Mouse (Mus musculus): ENCODE results near the gene Nes. TPM values are rescaled to one million over a fixed set of nuclear protein-coding genes. Genes with fewer than 3 reads are reported as not detected.
A peak's percentile ranks its signal among the peaks of the same experiment; 100 is the strongest.

Nes gene
- polyA plus RNA-seq, 1 experiment from 2014 or later, result 14.8 TPM

GRCm38 (mm10) chr3:87952440-87952839 lies 18.4 kb upstream of the Nes start:
- no peaks in the 10 kb centered on the region for H3K9me3 ChIP-seq (replicated peaks)
- WGBS, result 3% methylated on average over 5 of the region's 5 CpGs
- no peak overlapping the region for H3K27ac ChIP-seq
- H3K4me2 ChIP-seq, result peak overlapping the region; percentile 67
- H3K36me3 ChIP-seq, result no peaks in the 10 kb centered on the region
- H3K4me1 ChIP-seq (replicated peaks), result peaks cover 35% of the 10 kb centered on the region
- H3K4me3 ChIP-seq, result peak overlapping the region; percentile 45
- H3K27me3 ChIP-seq, result peaks cover 56% of the 10 kb centered on the region
- peak; percentile 71 for ATAC-seq (replicated peaks; ENCODE audit: insufficient number of reproducible peaks, insufficient read depth, low FRiP score, low read depth)
- peak overlapping the region; percentile 41 for H3K9ac ChIP-seq

GRCm38 (mm10) chr3:87958056-87958455 lies 12.8 kb upstream of the Nes start:
- no peaks in the 10 kb centered on the region for H3K9me3 ChIP-seq (replicated peaks)
- no peak overlapping the region for H3K4me2 ChIP-seq
- 26% methylated on average over 1 of the region's 1 CpGs for WGBS
- H3K9ac ChIP-seq, result no peak overlapping the region
- no peak overlapping the region for H3K4me3 ChIP-seq
- no peak overlapping the region for H3K27ac ChIP-seq
- H3K27me3 ChIP-seq, result peaks cover 8% of the 10 kb centered on the region; the same call in 1 of the 2 replicates
- no peak for ATAC-seq (replicated peaks; ENCODE audit: insufficient number of reproducible peaks, insufficient read depth, low FRiP score, low read depth)
- H3K36me3 ChIP-seq, result no peaks in the 10 kb centered on the region
- H3K4me1 ChIP-seq (replicated peaks), result peaks cover 23% of the 10 kb centered on the region

GRCm38 (mm10) chr3:87958476-87958875 lies 12.4 kb upstream of the Nes start:
- Histone ChIP-seq H3K4me3 (no peak overlapping the region), H3K9me3 (replicated peaks) (no peaks in the 10 kb centered on the region), H3K9ac (no peak overlapping the region), H3K4me1 (replicated peaks) (peaks cover 23% of the 10 kb centered on the region), H3K4me2 (no peak overlapping the region), H3K27me3 (peaks cover 5% of the 10 kb centered on the region; the same call in 1 of the 2 replicates), H3K36me3 (no peaks in the 10 kb centered on the region), H3K27ac (no peak overlapping the region)
- ATAC-seq (replicated peaks; ENCODE audit: insufficient number of reproducible peaks, insufficient read depth, low FRiP score, low read depth), result no peak
- WGBS, result 26% methylated on average over 4 of the region's 4 CpGs

- 75% methylated on average over 1 of the region's 1 CpGs for WGBS
- H3K9me3 ChIP-seq (replicated peaks), result no peaks in the 10 kb centered on the region
- H3K27me3 ChIP-seq, result peaks cover 5% of the 10 kb centered on the region; the same call in 1 of the 2 replicates
- no peak overlapping the region for H3K4me2 ChIP-seq
- H3K4me1 ChIP-seq (replicated peaks), result peaks cover 23% of the 10 kb centered on the region
- no peak for ATAC-seq (replicated peaks; ENCODE audit: insufficient number of reproducible peaks, insufficient read depth, low FRiP score, low read depth)
- H3K9ac ChIP-seq, result no peak overlapping the region
- H3K4me3 ChIP-seq, result no peak overlapping the region
- no peak overlapping the region for H3K27ac ChIP-seq
- no peaks in the 10 kb centered on the region for H3K36me3 ChIP-seq
Observed at GRCm38 (mm10) chr3:87958967-87959366, 11.9 kb upstream of the Nes start.

- Histone ChIP-seq H3K4me2 (no peak overlapping the region), H3K9me3 (replicated peaks) (no peaks in the 10 kb centered on the region), H3K4me1 (replicated peaks) (peaks cover 23% of the 10 kb centered on the region), H3K36me3 (no peaks in the 10 kb centered on the region), H3K9ac (no peak overlapping the region), H3K27me3 (peaks cover 5% of the 10 kb centered on the region; the same call in 1 of the 2 replicates), H3K4me3 (no peak overlapping the region), H3K27ac (no peak overlapping the region)
- ATAC-seq (replicated peaks; ENCODE audit: insufficient number of reproducible peaks, insufficient read depth, low FRiP score, low read depth), result no peak
- 66% methylated on average over 7 of the region's 7 CpGs for WGBS
Observed at GRCm38 (mm10) chr3:87959371-87959770, 11.5 kb upstream of the Nes start.

GRCm38 (mm10) chr3:87960191-87960585 lies 10.7 kb upstream of the Nes start:
- Histone ChIP-seq H3K27ac (peak overlapping the region; percentile 82), H3K4me3 (peak overlapping the region; percentile 49), H3K36me3 (no peaks in the 10 kb centered on the region), H3K4me2 (peak overlapping the region; percentile 82), H3K27me3 (peaks cover 8% of the 10 kb centered on the region; the same call in 1 of the 2 replicates), H3K4me1 (replicated peaks) (peaks cover 23% of the 10 kb centered on the region), H3K9me3 (replicated peaks) (no peaks in the 10 kb centered on the region), H3K9ac (peak overlapping the region; percentile 54)
- WGBS, result 12% methylated on average over 10 of the region's 10 CpGs
- no peak for ATAC-seq (replicated peaks; ENCODE audit: insufficient number of reproducible peaks, insufficient read depth, low FRiP score, low read depth)

GRCm38 (mm10) chr3:87960586-87961191 lies 10.2 kb upstream of the Nes start:
- H3K27ac ChIP-seq, result peak overlapping the region; percentile 82
- ATAC-seq (replicated peaks; ENCODE audit: insufficient number of reproducible peaks, insufficient read depth, low FRiP score, low read depth), result peak; percentile 97
- no peaks in the 10 kb centered on the region for H3K36me3 ChIP-seq
- H3K4me3 ChIP-seq, result peak overlapping the region; percentile 49
- H3K4me2 ChIP-seq, result peak overlapping the region; percentile 82
- no peaks in the 10 kb centered on the region for H3K9me3 ChIP-seq (replicated peaks)
- H3K4me1 ChIP-seq (replicated peaks), result peaks cover 23% of the 10 kb centered on the region
- peaks cover 8% of the 10 kb centered on the region; the same call in 1 of the 2 replicates for H3K27me3 ChIP-seq
- peak overlapping the region; percentile 54 for H3K9ac ChIP-seq
- WGBS, result 1% methylated on average over 27 of the region's 27 CpGs

GRCm38 (mm10) chr3:87970184-87970938 lies 517 bp upstream of the Nes start:
- no peak for ATAC-seq (replicated peaks; ENCODE audit: insufficient number of reproducible peaks, insufficient read depth, low FRiP score, low read depth)
- H3K36me3 ChIP-seq, result no peaks in the 10 kb centered on the region
- under 1% methylated on average over 21 of the region's 21 CpGs for WGBS

GRCm38 (mm10) chr3:87971489-87972202 lies 768 bp downstream of the Nes start:
- peak overlapping the region; percentile 63 for H3K9ac ChIP-seq
- H3K4me2 ChIP-seq, result peak overlapping the region; percentile 89
- peak overlapping the region; percentile 60 for H3K4me3 ChIP-seq
- under 1% methylated on average over 50 of the region's 60 CpGs for WGBS
- H3K9me3 ChIP-seq (replicated peaks), result no peaks in the 10 kb centered on the region
- peak overlapping the region; percentile 57 for H3K27ac ChIP-seq
- 0 out of 2 replicates have a peak, but pooled peaks have one; percentile 12 for ATAC-seq (replicated peaks; ENCODE audit: insufficient number of reproducible peaks, insufficient read depth, low FRiP score, low read depth)
- H3K27me3 ChIP-seq, result peaks cover 18% of the 10 kb centered on the region
- H3K4me1 ChIP-seq (replicated peaks), result peaks cover 44% of the 10 kb centered on the region
- H3K36me3 ChIP-seq, result 0 out of 2 replicates have a peak, but pooled peaks cover 2% of the 10 kb centered on the region

More at GRCm38 (mm10) chr3:87970184-87970938, 517 bp upstream of the Nes start:
- Histone ChIP-seq H3K4me3 (peak overlapping the region; percentile 60), H3K4me1 (replicated peaks) (peaks cover 44% of the 10 kb centered on the region), H3K27ac (peak overlapping the region; percentile 57), H3K27me3 (peaks cover 18% of the 10 kb centered on the region), H3K9ac (peak overlapping the region; percentile 63; the same call in 1 of the 2 replicates), H3K4me2 (peak overlapping the region; percentile 89), H3K9me3 (replicated peaks) (no peaks in the 10 kb centered on the region)

GRCm38 (mm10) chr3:87972203-87972664 lies 1.4 kb downstream of the Nes start:
- H3K27ac ChIP-seq, result no peak overlapping the region; the same call in 1 of the 2 replicates
- H3K36me3 ChIP-seq, result 0 out of 2 replicates have a peak, but pooled peaks cover 2% of the 10 kb centered on the region
- no peaks in the 10 kb centered on the region for H3K9me3 ChIP-seq (replicated peaks)
- H3K9ac ChIP-seq, result peak overlapping the region; percentile 63
- H3K27me3 ChIP-seq, result peaks cover 18% of the 10 kb centered on the region
- ATAC-seq (replicated peaks; ENCODE audit: insufficient number of reproducible peaks, insufficient read depth, low FRiP score, low read depth), result no peak
- H3K4me3 ChIP-seq, result peak overlapping the region; percentile 60
- H3K4me2 ChIP-seq, result peak overlapping the region; percentile 89
- peaks cover 44% of the 10 kb centered on the region for H3K4me1 ChIP-seq (replicated peaks)
- WGBS, result 27% methylated on average over 8 of the region's 8 CpGs

GRCm38 (mm10) chr3:87972776-87973175 lies 1.9 kb downstream of the Nes start:
- WGBS, result 36% methylated on average over 5 of the region's 5 CpGs
- Histone ChIP-seq H3K9me3 (replicated peaks) (no peaks in the 10 kb centered on the region), H3K27me3 (peaks cover 17% of the 10 kb centered on the region), H3K36me3 (0 out of 2 replicates have a peak, but pooled peaks cover 2% of the 10 kb centered on the region), H3K4me2 (peak overlapping the region; percentile 89), H3K4me1 (replicated peaks) (peaks cover 44% of the 10 kb centered on the region), H3K9ac (0 out of 2 replicates have a peak overlapping the region, but pooled peaks have one; percentile 63), H3K27ac (no peak overlapping the region), H3K4me3 (peak overlapping the region; percentile 60)
- ATAC-seq (replicated peaks; ENCODE audit: insufficient number of reproducible peaks, insufficient read depth, low FRiP score, low read depth), result no peak

Measured in heart, embryonic 15.5 days (tissue).